Mouse (Mus musculus) brain, embryonic 14.5 days (tissue): ENCODE data around the gene Vmn2r86.
"Not testable (repeated sequence)": the region's sequence is repeated elsewhere in the genome, so short reads cannot be mapped to it uniquely, and the experiment has no call there.

ENCODE experiments used
- CTCF ChIP-seq: fragments of 200-500 bp; IDR thresholded peaks from 2 replicates; pipeline ENCODE4 v1.5.1; 2012; ENCODE audit warnings: inconsistent platforms, mild to moderate bottlenecking, moderate library complexity, borderline replicate concordance; ENCODE audit not compliant: insufficient read depth, insufficient read length; ENCODE audit errors: extremely low read depth
- POLR2A ChIP-seq: fragments of 200-500 bp; IDR thresholded peaks from 2 replicates; pipeline ENCODE4 v1.6.1; 2012; ENCODE audit warnings: mild to moderate bottlenecking, inconsistent platforms, borderline replicate concordance; ENCODE audit not compliant: poor library complexity, insufficient read depth, insufficient read length, severe bottlenecking; ENCODE audit errors: extremely low read depth

DNA sequence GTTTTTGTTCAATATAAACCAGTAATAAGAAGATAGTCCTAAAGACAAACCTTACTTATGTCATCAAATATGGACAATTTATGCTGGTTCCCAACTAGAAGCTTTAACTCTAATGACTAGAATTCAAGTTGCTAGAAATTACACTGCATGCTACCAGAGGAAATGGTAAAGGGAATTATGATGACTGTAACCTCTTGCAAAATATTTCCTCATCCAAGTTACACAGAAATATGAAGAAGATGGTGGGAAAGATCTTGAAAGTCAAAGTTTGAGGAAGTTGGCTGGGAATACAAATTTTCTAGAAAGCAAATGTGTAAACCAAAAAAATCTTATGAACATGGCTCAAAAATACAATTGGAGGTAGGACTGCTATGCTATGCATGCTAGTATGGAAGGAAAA is 39.5 kb downstream of the Vmn2r86 start:
- TF ChIP-seq POLR2A, CTCF: not testable (repeated sequence)
